Mouse (Mus musculus) left cerebral cortex, adult 9 months (tissue): Measurements from ENCODE around the gene Tmem125.
"Not testable (repeated sequence)": the region's sequence is repeated elsewhere in the genome, so short reads cannot be mapped to it uniquely, and the experiment has no call there.

Source experiments
- DNase-seq, 2 experiments: peaks; one replicate each; pipeline ENCODE4 v3.0.0; 2022; ENCODE audit warnings: low spot score in 2 of 2

Tmem125 gene

GRCm38 (mm10) chr4:118537801-118538200 is 6.0 kb downstream of the Tmem125 start:
- no peak for DNase-seq

- no peak for DNase-seq
Measured at GRCm38 (mm10) chr4:118535610-118536009, 8.2 kb downstream of the Tmem125 start.

GRCm38 (mm10) chr4:118533605-118534004 is 10.2 kb downstream of the Tmem125 start:
- DNase-seq = no peak

- DNase-seq = no peak
Measured at GRCm38 (mm10) chr4:118533156-118533555, 10.7 kb downstream of the Tmem125 start.

GRCm38 (mm10) chr4:118532663-118533062 is 11.2 kb downstream of the Tmem125 start:
- no peak for DNase-seq

- DNase-seq = no peak
Measured at GRCm38 (mm10) chr4:118527720-118528119, 16.1 kb downstream of the Tmem125 start.

GRCm38 (mm10) chr4:118527335-118527681 is 16.5 kb downstream of the Tmem125 start:
- no peak for DNase-seq

- DNase-seq = no peak
Measured at GRCm38 (mm10) chr4:118526408-118527334, 17.2 kb downstream of the Tmem125 start, which contains the start of gene 2610528J11Rik. Gene 2610528J11Rik (plus strand): TSS chr4:118526999.

GRCm38 (mm10) chr4:118525779-118526178 is 18.1 kb downstream of the Tmem125 start:
- DNase-seq = no peak

- DNase-seq = no peak
Measured at GRCm38 (mm10) chr4:118523976-118524375, 19.9 kb downstream of the Tmem125 start.

GRCm38 (mm10) chr4:118522248-118522647 is 21.6 kb downstream of the Tmem125 start:
- DNase-seq = no peak

GRCm38 (mm10) chr4:118518208-118518607 is 25.6 kb downstream of the Tmem125 start:
- DNase-seq = no peak

GRCm38 (mm10) chr4:118517497-118518146 is 26.2 kb downstream of the Tmem125 start:
- DNase-seq = no peak

- DNase-seq = no peak
Measured at GRCm38 (mm10) chr4:118516699-118517496, 26.9 kb downstream of the Tmem125 start.

- DNase-seq = no peak
Measured at GRCm38 (mm10) chr4:118509050-118509449, 34.8 kb downstream of the Tmem125 start.

- not testable (repeated sequence) for DNase-seq
Measured at GRCm38 (mm10) chr4:118507171-118507570, 36.7 kb downstream of the Tmem125 start.

GRCm38 (mm10) chr4:118505551-118505950 is 38.3 kb downstream of the Tmem125 start:
- DNase-seq = no peak

- no peak for DNase-seq
Measured at GRCm38 (mm10) chr4:118500792-118501191, 43.1 kb downstream of the Tmem125 start.

- DNase-seq = no peak
Measured at GRCm38 (mm10) chr4:118500171-118500724, 43.6 kb downstream of the Tmem125 start.
